Mouse (Mus musculus) limb, embryonic 10.5 days (tissue): ENCODE data around the gene Vmn1r84. TPM values are rescaled to one million over a fixed set of nuclear protein-coding genes. Genes with fewer than 3 reads are reported as not detected.

ENCODE experiments used
- DNase-seq: peaks from one replicate; pipeline ENCODE4 v3.0.0-alpha.2; 2017; ENCODE audit warnings: low spot score
- H3K27ac ChIP-seq: fragments of 300-500 bp; sonication (generic); 2 replicates; pipeline ENCODE4 v1.5.1; 2016; ENCODE audit warnings: mild to moderate bottlenecking
- H3K27me3 ChIP-seq: fragments of 300-500 bp; sonication (generic); 2 replicates; pipeline ENCODE4 v1.6.1; 2016; ENCODE audit warnings: low read depth, mild to moderate bottlenecking; ENCODE audit not compliant: poor library complexity, severe bottlenecking
- H3K36me3 ChIP-seq: fragments of 300-500 bp; sonication (generic); 2 replicates; pipeline ENCODE4 v1.6.1; 2016; ENCODE audit warnings: mild to moderate bottlenecking, moderate library complexity
- H3K4me1 ChIP-seq: fragments of 300-500 bp; sonication (generic); 2 replicates; pipeline ENCODE4 v1.6.1; 2016
- H3K4me3 ChIP-seq: fragments of 300-500 bp; sonication (generic); 2 replicates; pipeline ENCODE4 v1.5.1; 2016; ENCODE audit warnings: mild to moderate bottlenecking, moderate library complexity
- H3K9me3 ChIP-seq: fragments of 300-500 bp; sonication (generic); replicated peaks from 2 replicates; pipeline ENCODE4 v1.6.1; 2016; ENCODE audit warnings: mild to moderate bottlenecking
- WGBS: fragments of 180-500 bp; shearing (Covaris S2); methylation state at CpG from one replicate; pipeline ENCODE4 v1.1.7; 2016; 5-methylcytosine and 5-hydroxymethylcytosine counted together
- microRNA-seq: library from miRNA; unstranded; fragments of <30 nt; microRNA quantifications from one replicate; pipeline ENCODE4, GENCODE M21; 2017
- polyA plus RNA-seq: library from polyadenylated mRNA; unstranded; fragments of >200 nt; fragmentation: Nextera tagmentation; extraction: Ambion mirVana; gene quantifications from 2 replicates; pipeline ENCODE4 v1.2.1, GENCODE M21; 2016

Vmn1r84 gene
- not detected in 2 replicates for polyA plus RNA-seq

- WGBS = 77% methylated on average over 1 of the region's 1 CpGs
Observed at GRCm38 (mm10) chr7:12369173-12369572, at the start of gene Vmn1r84. TSS of gene Vmn1r84 (minus strand) at chr7:12369273.

GRCm38 (mm10) chr7:12329381-12329780, 39.7 kb downstream of the Vmn1r84 start, which contains the start of gene Vmn1r83:
TSS of gene Vmn1r83 (minus strand) at chr7:12329481.
- Histone ChIP-seq H3K9me3 (peaks cover 8% of the 10 kb centered on the region; the same call in 1 of the 2 replicates), H3K27ac (no peak within 1 kb of the TSS), H3K27me3 (no peaks in the 10 kb centered on the region), H3K4me3 (no peak within 1 kb of the TSS), H3K4me1 (no peaks in the 10 kb centered on the region), H3K36me3 (no peaks in the 10 kb centered on the region)
- no peak for DNase-seq
- WGBS = 81% methylated on average over 2 of the region's 2 CpGs

More at GRCm38 (mm10) chr7:12369173-12369572, at the start of gene Vmn1r84:
- Histone ChIP-seq H3K27me3 (no peaks in the 10 kb centered on the region), H3K27ac (no peak within 1 kb of the TSS), H3K9me3 (no peaks in the 10 kb centered on the region), H3K36me3 (no peaks in the 10 kb centered on the region), H3K4me3 (no peak within 1 kb of the TSS), H3K4me1 (no peaks in the 10 kb centered on the region)
- DNase-seq = no peak

Small RNAs within 50 kb of the gene (microRNA-seq; reads per million reads assigned to microRNA genes)
- not detected for gene Gm23521

Other genes starting within 250 kb of the Vmn1r84 start
- not detected in 2 replicates for gene Vmn1r78, start 219.0 kb downstream of the Vmn1r84 start, polyA plus RNA-seq
- not detected in 2 replicates for gene Vmn1r79, start 198.0 kb downstream of the Vmn1r84 start, polyA plus RNA-seq
- not detected in 2 replicates for gene Vmn1r80, start 180.0 kb downstream of the Vmn1r84 start, polyA plus RNA-seq
- gene Vmn1r81, start 101.0 kb downstream of the Vmn1r84 start, polyA plus RNA-seq = not detected in 2 replicates
- not detected in 2 replicates for gene Vmn1r82, start 68.8 kb downstream of the Vmn1r84 start, polyA plus RNA-seq
- gene Vmn1r83, start 39.8 kb downstream of the Vmn1r84 start, polyA plus RNA-seq = 0.09 TPM in 1 of 2 replicates, not detected in the other
- 4.6 and 4.8 TPM in 2 replicates for gene Zfp551, start 53.5 kb upstream of the Vmn1r84 start, polyA plus RNA-seq
- gene Zfp606, start 109.0 kb upstream of the Vmn1r84 start, polyA plus RNA-seq = 29.8 and 36.1 TPM in 2 replicates
- gene 2900092C05Rik, start 143.2 kb upstream of the Vmn1r84 start, polyA plus RNA-seq = not detected in 2 replicates
- 0.01 TPM in 2 replicates for gene Vmn2r53, start 239.5 kb upstream of the Vmn1r84 start, polyA plus RNA-seq